Mouse (Mus musculus) gonadal fat pad, adult 2 months (tissue): ENCODE measurements around the gene Cops2. TPM values are rescaled to one million over a fixed set of nuclear protein-coding genes. Genes with fewer than 3 reads are reported as not detected.

Source experiments
- DNase-seq: peaks from one replicate; pipeline ENCODE4 v3.0.0-alpha.2; 2012; ENCODE audit warnings: low read depth
- polyA plus RNA-seq: library from polyadenylated mRNA; depleted of rRNA; stranded (reverse); fragments of >200 nt; gene quantifications from 2 replicates; pipeline ENCODE4 v1.2.3, GENCODE M21; 2012; rRNA removed

The Cops2 gene
- polyA plus RNA-seq, 1 experiment, result 14.8 TPM

DNA sequence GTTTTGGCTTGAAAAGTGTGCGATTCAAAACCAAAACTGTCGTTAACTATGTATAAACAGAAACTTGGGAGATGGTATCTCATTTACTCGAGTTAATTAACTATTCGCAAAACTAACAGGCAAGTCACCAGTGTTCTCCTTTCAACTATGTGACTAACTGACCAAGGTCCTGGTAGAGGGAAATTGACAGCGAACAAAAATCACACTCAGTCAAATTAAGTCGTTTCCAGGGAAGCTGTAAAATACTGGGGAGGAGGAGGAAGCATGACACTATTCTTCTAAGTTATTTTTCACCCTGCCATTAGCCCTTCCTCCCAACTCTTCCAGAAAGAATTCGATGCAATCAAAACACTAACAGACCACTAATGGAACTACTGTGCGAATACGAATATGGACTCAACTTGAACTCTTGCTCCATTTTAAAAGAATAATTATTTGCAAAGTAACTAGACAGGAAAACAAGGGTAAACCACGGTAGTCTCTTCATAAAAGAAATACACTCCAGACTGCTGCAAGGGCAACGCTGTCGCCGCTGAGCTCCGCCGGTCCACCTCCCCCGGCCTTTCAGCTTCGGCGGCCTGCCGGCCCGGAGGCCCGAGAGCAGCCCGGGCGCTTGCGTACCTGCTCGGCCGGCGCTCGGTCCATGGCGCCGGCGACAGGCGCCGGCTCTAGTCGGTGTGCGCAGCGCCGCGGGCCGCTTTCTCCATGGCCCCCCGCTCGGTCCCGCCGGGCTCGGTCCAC, 76.8 kb downstream of the Cops2 start:
- no peak for DNase-seq

DNA sequence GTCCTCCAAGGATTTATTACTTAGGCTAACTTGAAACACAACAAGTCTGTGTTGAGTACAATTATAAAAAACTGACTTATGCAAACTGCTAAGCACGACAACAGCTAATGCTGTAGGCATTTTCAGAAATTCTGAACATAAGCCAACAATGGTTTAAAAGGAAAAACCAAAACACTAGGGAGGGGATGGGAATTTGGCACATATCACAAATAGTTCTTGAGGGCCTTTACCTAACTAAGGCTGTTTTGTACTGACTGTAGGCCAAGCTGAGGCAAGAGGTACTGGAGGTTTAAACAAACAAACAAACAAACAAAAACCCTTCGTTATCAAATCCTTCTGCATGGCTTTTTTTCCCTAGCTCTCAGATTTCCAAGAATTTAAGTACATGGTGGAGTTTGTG, 77.9 kb downstream of the Cops2 start:
- DNase-seq, result no peak

Other genes with a start within 250 kb of the Cops2 start
- 1.2 TPM in 2 replicates for gene Cep152, start 234.0 kb downstream of the Cops2 start, polyA plus RNA-seq
- 26.7 and 42.2 TPM in 2 replicates for gene Eid1, start 186.0 kb downstream of the Cops2 start, polyA plus RNA-seq
- 8.9 and 14.2 TPM in 2 replicates for gene Shc4, start 135.0 kb downstream of the Cops2 start, polyA plus RNA-seq
- gene Secisbp2l, start 76.3 kb downstream of the Cops2 start, polyA plus RNA-seq, result 17.2 and 31.7 TPM in 2 replicates
- gene Galk2, start within 50 bp of the Cops2 start, polyA plus RNA-seq, result 29.7 and 30.2 TPM in 2 replicates
- gene Fgf7, start 175.5 kb upstream of the Cops2 start, polyA plus RNA-seq, result 2.2 and 3.1 TPM in 2 replicates